In the genomic region with DNA sequence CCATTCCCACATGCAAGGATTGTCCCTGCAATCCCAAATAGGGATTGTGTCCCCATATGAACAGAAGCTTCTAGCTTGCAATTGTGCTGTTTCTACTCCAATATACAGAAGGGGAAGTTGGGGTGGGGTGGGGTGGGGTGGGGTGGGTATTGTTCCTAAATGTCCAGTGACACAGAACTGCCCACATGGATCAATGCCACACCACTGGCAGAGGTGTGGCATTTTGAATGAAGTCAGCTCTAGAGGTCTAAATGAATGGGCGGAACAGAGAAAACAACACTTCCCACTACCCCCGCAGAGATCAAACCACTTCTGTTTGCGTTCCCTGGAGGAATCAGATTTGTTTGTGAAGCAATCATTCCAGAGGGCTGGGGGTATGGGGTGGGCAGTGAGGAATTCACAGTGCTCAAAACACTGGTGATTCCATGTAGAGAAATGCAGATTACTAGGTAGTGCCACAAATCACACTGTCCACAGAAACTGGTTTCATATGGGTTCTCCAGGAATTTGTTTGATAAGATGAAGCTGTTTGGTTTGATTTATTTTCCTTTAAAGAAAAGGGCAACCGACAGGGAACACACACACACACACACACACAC, we compare ENCODE assay signal across 13 mouse cellular contexts.
DNase-seq lines count a peak whose midpoint lies in the region; ATAC-seq lines count a peak whose summit lies in the region.
"Had no signal": no experiment of that assay in that cellular context is flagged by ENCODE, and none has a peak within 500 bp of the region (broad histone marks: within the 10 kb centered on the region; RNA-seq: fewer than 3 reads in every experiment).

No protein-coding gene starts in this region.

- WGBS in heart, embryonic 13.5 days, result 43% methylated on average over 4 of the region's 4 CpGs
- WGBS in limb, embryonic 13.5 days, result 17% methylated on average over 4 of the region's 4 CpGs
- 32% methylated on average over 4 of the region's 4 CpGs for WGBS in stomach, embryonic 15.5 days

- H3K27me3 ChIP-seq in heart, embryonic 13.5 days (replicated peaks), result no peaks in the 10 kb centered on the region
- H3K27me3 ChIP-seq in limb, embryonic 13.5 days, result no peaks in the 10 kb centered on the region
- H3K27me3 ChIP-seq in stomach, embryonic 15.5 days (replicated peaks), result no peaks in the 10 kb centered on the region
- H3K27me3 ChIP-seq: heart, embryonic 12.5 days had no signal

- H3K27ac ChIP-seq in heart, embryonic 13.5 days (replicated peaks), result no peak overlapping the region
- peak overlapping the region; percentile 79; the same call in 1 of the 2 replicates for H3K27ac ChIP-seq in limb, embryonic 13.5 days
- H3K27ac ChIP-seq in stomach, embryonic 15.5 days, result no peak overlapping the region
- H3K27ac ChIP-seq: liver, embryonic 14.5 days had no signal

- H3K36me3 ChIP-seq in heart, embryonic 13.5 days, result no peaks in the 10 kb centered on the region
- no peaks in the 10 kb centered on the region for H3K36me3 ChIP-seq in limb, embryonic 13.5 days
- no peaks in the 10 kb centered on the region for H3K36me3 ChIP-seq in stomach, embryonic 15.5 days
- H3K36me3 ChIP-seq: heart, embryonic 12.5 days had no signal

- DNase-seq in heart, postnatal 4 days, result no peak
- peak; percentile 40 for DNase-seq in lung, postnatal 36 days
- no peak for DNase-seq in lung, postnatal 10 days
- DNase-seq in cerebellum, postnatal 10 days, result no peak
- DNase-seq in urinary bladder, postnatal 36 days (ENCODE audit: low spot score in 2 of 2), result no peak
- DNase-seq: forebrain, postnatal 0 days; kidney, adult 2 months; thymus, postnatal 36 days had no signal

- H3K4me2 ChIP-seq in heart, embryonic 13.5 days, result peak overlapping the region; percentile 13; the same call in 1 of the 2 replicates
- H3K4me2 ChIP-seq in limb, embryonic 13.5 days (replicated peaks), result peak overlapping the region; percentile 51
- peak overlapping the region; percentile 27; the same call in 1 of the 2 replicates for H3K4me2 ChIP-seq in stomach, embryonic 15.5 days
- H3K4me2 ChIP-seq: heart, embryonic 12.5 days had no signal

- H3K4me3 ChIP-seq in heart, embryonic 13.5 days, result no peak overlapping the region
- peak overlapping the region; percentile 24 for H3K4me3 ChIP-seq in limb, embryonic 13.5 days
- no peak overlapping the region for H3K4me3 ChIP-seq in stomach, embryonic 15.5 days (replicated peaks)
- H3K4me3 ChIP-seq: heart, embryonic 12.5 days had no signal

- no peak for ATAC-seq in heart, embryonic 13.5 days (ENCODE audit: extremely low read depth, insufficient number of reproducible peaks, low FRiP score, low TSS enrichment)
- ATAC-seq in limb, embryonic 13.5 days (ENCODE audit: low FRiP score, low read depth), result no peak
- ATAC-seq in stomach, embryonic 15.5 days (ENCODE audit: insufficient read depth, low FRiP score, low read depth), result no peak
- ATAC-seq: forebrain, postnatal 0 days had no signal

- H3K9ac ChIP-seq in heart, embryonic 13.5 days, result no peak overlapping the region
- no peak overlapping the region for H3K9ac ChIP-seq in limb, embryonic 13.5 days
- no peak overlapping the region for H3K9ac ChIP-seq in stomach, embryonic 15.5 days
- H3K9ac ChIP-seq: forebrain, postnatal 0 days; heart, embryonic 12.5 days; liver, embryonic 14.5 days had no signal

- peaks cover 39% of the 10 kb centered on the region for H3K4me1 ChIP-seq in heart, embryonic 13.5 days
- peaks cover 51% of the 10 kb centered on the region for H3K4me1 ChIP-seq in limb, embryonic 13.5 days
- H3K4me1 ChIP-seq in stomach, embryonic 15.5 days, result peaks cover 8% of the 10 kb centered on the region

- no peaks in the 10 kb centered on the region for H3K9me3 ChIP-seq in heart, embryonic 13.5 days
- no peaks in the 10 kb centered on the region for H3K9me3 ChIP-seq in limb, embryonic 13.5 days
- no peaks in the 10 kb centered on the region for H3K9me3 ChIP-seq in stomach, embryonic 15.5 days
- H3K9me3 ChIP-seq: heart, embryonic 12.5 days had no signal
